Mouse (Mus musculus): ENCODE measurements around the gene Clec4f. TPM values are rescaled to one million over a fixed set of nuclear protein-coding genes. Genes with fewer than 3 reads are reported as not detected.

Clec4f gene
- polyA plus RNA-seq, 1 experiment from 2014 or later: 0.19 TPM

- ATAC-seq (replicated peaks; ENCODE audit: insufficient number of reproducible peaks, low FRiP score, low TSS enrichment): no peak
- Histone ChIP-seq H3K36me3 (ENCODE audit: control insufficient read depth, insufficient read depth, low read length) (no peaks in the 10 kb centered on the region), H3K4me3 (ENCODE audit: low read depth, low read length) (no peak overlapping the region), H3K27ac (ENCODE audit: low read depth, low read length) (no peak overlapping the region), H3K27me3 (ENCODE audit: control insufficient read depth, insufficient read depth, low read length) (peaks cover 94% of the 10 kb centered on the region), H3K4me1 (ENCODE audit: control insufficient read depth, insufficient read depth, low read length) (peaks cover 5% of the 10 kb centered on the region; the same call in 1 of the 2 replicates), H3K4me2 (no peak overlapping the region), H3K9ac (ENCODE audit: low read depth, low read length) (no peak overlapping the region), H3K9me3 (replicated peaks; ENCODE audit: control insufficient read depth, low read length) (no peaks in the 10 kb centered on the region)
- 4% methylated on average over 8 of the region's 8 CpGs for WGBS (ENCODE audit: insufficient replicate concordance)
Measured at GRCm38 (mm10) chr6:83697932-83698331, 41.9 kb upstream of the Clec4f start.

GRCm38 (mm10) chr6:83696684-83697083, 40.7 kb upstream of the Clec4f start:
- Histone ChIP-seq H3K4me1 (ENCODE audit: control insufficient read depth, insufficient read depth, low read length) (no peaks in the 10 kb centered on the region), H3K4me3 (ENCODE audit: low read depth, low read length) (no peak overlapping the region), H3K9ac (ENCODE audit: low read depth, low read length) (no peak overlapping the region), H3K4me2 (no peak overlapping the region), H3K9me3 (replicated peaks; ENCODE audit: control insufficient read depth, low read length) (no peaks in the 10 kb centered on the region), H3K27ac (ENCODE audit: low read depth, low read length) (no peak overlapping the region), H3K27me3 (ENCODE audit: control insufficient read depth, insufficient read depth, low read length) (peaks cover 94% of the 10 kb centered on the region), H3K36me3 (ENCODE audit: control insufficient read depth, insufficient read depth, low read length) (no peaks in the 10 kb centered on the region)
- ATAC-seq (replicated peaks; ENCODE audit: insufficient number of reproducible peaks, low FRiP score, low TSS enrichment): no peak
- WGBS (ENCODE audit: insufficient replicate concordance): 2% methylated on average over 7 of the region's 7 CpGs

- WGBS (ENCODE audit: insufficient replicate concordance): 3% methylated on average over 3 of the region's 3 CpGs
- no peak overlapping the region for H3K27ac ChIP-seq (ENCODE audit: low read depth, low read length)
- no peak overlapping the region for H3K4me3 ChIP-seq (ENCODE audit: low read depth, low read length)
- no peak for ATAC-seq (replicated peaks; ENCODE audit: insufficient number of reproducible peaks, low FRiP score, low TSS enrichment)
- H3K36me3 ChIP-seq (ENCODE audit: control insufficient read depth, insufficient read depth, low read length): no peaks in the 10 kb centered on the region
- no peak overlapping the region for H3K9ac ChIP-seq (ENCODE audit: low read depth, low read length)
- no peak overlapping the region for H3K4me2 ChIP-seq
- H3K27me3 ChIP-seq (ENCODE audit: control insufficient read depth, insufficient read depth, low read length): peaks cover 95% of the 10 kb centered on the region
- no peaks in the 10 kb centered on the region for H3K4me1 ChIP-seq (ENCODE audit: control insufficient read depth, insufficient read depth, low read length)
- no peaks in the 10 kb centered on the region for H3K9me3 ChIP-seq (replicated peaks; ENCODE audit: control insufficient read depth, low read length)
Measured at GRCm38 (mm10) chr6:83695731-83696130, 39.7 kb upstream of the Clec4f start.

- peaks cover 93% of the 10 kb centered on the region for H3K27me3 ChIP-seq (ENCODE audit: control insufficient read depth, insufficient read depth, low read length)
- no peaks in the 10 kb centered on the region for H3K36me3 ChIP-seq (ENCODE audit: control insufficient read depth, insufficient read depth, low read length)
- H3K4me1 ChIP-seq (ENCODE audit: control insufficient read depth, insufficient read depth, low read length): no peaks in the 10 kb centered on the region
- H3K27ac ChIP-seq (ENCODE audit: low read depth, low read length): no peak overlapping the region
- H3K4me3 ChIP-seq (ENCODE audit: low read depth, low read length): no peak overlapping the region
- no peak overlapping the region for H3K9ac ChIP-seq (ENCODE audit: low read depth, low read length)
- WGBS (ENCODE audit: insufficient replicate concordance): under 1% methylated on average over 9 of the region's 9 CpGs
- no peaks in the 10 kb centered on the region for H3K9me3 ChIP-seq (replicated peaks; ENCODE audit: control insufficient read depth, low read length)
- no peak for ATAC-seq (replicated peaks; ENCODE audit: insufficient number of reproducible peaks, low FRiP score, low TSS enrichment)
- no peak overlapping the region for H3K4me2 ChIP-seq
Measured at GRCm38 (mm10) chr6:83693835-83694234, 37.8 kb upstream of the Clec4f start.

GRCm38 (mm10) chr6:83692962-83693361, 37.0 kb upstream of the Clec4f start:
- Histone ChIP-seq H3K36me3 (ENCODE audit: control insufficient read depth, insufficient read depth, low read length) (no peaks in the 10 kb centered on the region), H3K4me2 (no peak overlapping the region), H3K9ac (ENCODE audit: low read depth, low read length) (no peak overlapping the region), H3K27me3 (ENCODE audit: control insufficient read depth, insufficient read depth, low read length) (peaks cover 88% of the 10 kb centered on the region), H3K4me3 (ENCODE audit: low read depth, low read length) (no peak overlapping the region), H3K4me1 (ENCODE audit: control insufficient read depth, insufficient read depth, low read length) (no peaks in the 10 kb centered on the region), H3K9me3 (replicated peaks; ENCODE audit: control insufficient read depth, low read length) (no peaks in the 10 kb centered on the region), H3K27ac (ENCODE audit: low read depth, low read length) (no peak overlapping the region)
- ATAC-seq (replicated peaks; ENCODE audit: insufficient number of reproducible peaks, low FRiP score, low TSS enrichment): no peak
- WGBS (ENCODE audit: insufficient replicate concordance): 1% methylated on average over 12 of the region's 12 CpGs

- Histone ChIP-seq H3K36me3 (ENCODE audit: control insufficient read depth, insufficient read depth, low read length) (no peaks in the 10 kb centered on the region), H3K4me3 (ENCODE audit: low read depth, low read length) (no peak overlapping the region), H3K9ac (ENCODE audit: low read depth, low read length) (no peak overlapping the region), H3K27me3 (ENCODE audit: control insufficient read depth, insufficient read depth, low read length) (peaks cover 78% of the 10 kb centered on the region), H3K4me1 (ENCODE audit: control insufficient read depth, insufficient read depth, low read length) (no peaks in the 10 kb centered on the region), H3K9me3 (replicated peaks; ENCODE audit: control insufficient read depth, low read length) (no peaks in the 10 kb centered on the region), H3K27ac (ENCODE audit: low read depth, low read length) (no peak overlapping the region), H3K4me2 (no peak overlapping the region)
- ATAC-seq (replicated peaks; ENCODE audit: insufficient number of reproducible peaks, low FRiP score, low TSS enrichment): no peak
- 56% methylated on average over 2 of the region's 2 CpGs for WGBS (ENCODE audit: insufficient replicate concordance)
Measured at GRCm38 (mm10) chr6:83690936-83691335, 34.9 kb upstream of the Clec4f start.

GRCm38 (mm10) chr6:83690277-83690676, 34.3 kb upstream of the Clec4f start:
- Histone ChIP-seq H3K27me3 (ENCODE audit: control insufficient read depth, insufficient read depth, low read length) (peaks cover 75% of the 10 kb centered on the region), H3K9me3 (replicated peaks; ENCODE audit: control insufficient read depth, low read length) (no peaks in the 10 kb centered on the region), H3K27ac (ENCODE audit: low read depth, low read length) (no peak overlapping the region), H3K4me2 (no peak overlapping the region), H3K36me3 (ENCODE audit: control insufficient read depth, insufficient read depth, low read length) (no peaks in the 10 kb centered on the region), H3K9ac (ENCODE audit: low read depth, low read length) (no peak overlapping the region), H3K4me1 (ENCODE audit: control insufficient read depth, insufficient read depth, low read length) (no peaks in the 10 kb centered on the region), H3K4me3 (ENCODE audit: low read depth, low read length) (no peak overlapping the region)
- 28% methylated on average over 4 of the region's 5 CpGs for WGBS (ENCODE audit: insufficient replicate concordance)
- ATAC-seq (replicated peaks; ENCODE audit: insufficient number of reproducible peaks, low FRiP score, low TSS enrichment): no peak

- H3K4me2 ChIP-seq: no peak overlapping the region
- no peak for ATAC-seq (replicated peaks; ENCODE audit: insufficient number of reproducible peaks, low FRiP score, low TSS enrichment)
- H3K4me3 ChIP-seq (ENCODE audit: low read depth, low read length): no peak overlapping the region
- no peaks in the 10 kb centered on the region for H3K36me3 ChIP-seq (ENCODE audit: control insufficient read depth, insufficient read depth, low read length)
- H3K9ac ChIP-seq (ENCODE audit: low read depth, low read length): no peak overlapping the region
- no peaks in the 10 kb centered on the region for H3K9me3 ChIP-seq (replicated peaks; ENCODE audit: control insufficient read depth, low read length)
- no peak overlapping the region for H3K27ac ChIP-seq (ENCODE audit: low read depth, low read length)
- H3K4me1 ChIP-seq (ENCODE audit: control insufficient read depth, insufficient read depth, low read length): no peaks in the 10 kb centered on the region
- peaks cover 68% of the 10 kb centered on the region for H3K27me3 ChIP-seq (ENCODE audit: control insufficient read depth, insufficient read depth, low read length)
- 70% methylated on average over 4 of the region's 4 CpGs for WGBS (ENCODE audit: insufficient replicate concordance)
Measured at GRCm38 (mm10) chr6:83689374-83689773, 33.4 kb upstream of the Clec4f start.

GRCm38 (mm10) chr6:83677757-83678156, 21.8 kb upstream of the Clec4f start, which contains the start of gene Cd207:
Cd207 (minus strand) TSS chr6:83677857.
- 63% methylated on average over 4 of the region's 4 CpGs for whole genome bisulfite sequencing (ENCODE audit: insufficient replicate concordance)
- Histone ChIP-seq H3K27me3 (ENCODE audit: control insufficient read depth, insufficient read depth, low read length) (peaks cover 4% of the 10 kb centered on the region), H3K9ac (ENCODE audit: low read depth, low read length) (no peak within 1 kb of the TSS), H3K4me2 (no peak within 1 kb of the TSS), H3K27ac (ENCODE audit: low read depth, low read length) (no peak within 1 kb of the TSS), H3K9me3 (replicated peaks; ENCODE audit: control insufficient read depth, low read length) (no peaks in the 10 kb centered on the region), H3K4me3 (ENCODE audit: low read depth, low read length) (no peak within 1 kb of the TSS), H3K4me1 (ENCODE audit: control insufficient read depth, insufficient read depth, low read length) (no peaks in the 10 kb centered on the region), H3K36me3 (ENCODE audit: control insufficient read depth, insufficient read depth, low read length) (no peaks in the 10 kb centered on the region)
- no peak for ATAC-seq (replicated peaks; ENCODE audit: insufficient number of reproducible peaks, low FRiP score, low TSS enrichment)
